Mouse (Mus musculus): ENCODE measurements around the gene Il31ra. TPM values are rescaled to one million over a fixed set of nuclear protein-coding genes. Genes with fewer than 3 reads are reported as not detected.
"Not testable (repeated sequence)": the region's sequence is repeated elsewhere in the genome, so short reads cannot be mapped to it uniquely, and the experiment has no call there.

Gene Il31ra
- polyA plus RNA-seq, 1 experiment from 2014 or later = 0.09 TPM

GRCm38 (mm10) chr13:112590254-112590653, 3.9 kb downstream of the Il31ra start:
- no peak overlapping the region for H3K4me3 ChIP-seq (replicated peaks)
- no peaks in the 10 kb centered on the region for H3K36me3 ChIP-seq
- no peaks in the 10 kb centered on the region for H3K27me3 ChIP-seq (replicated peaks)
- no peaks in the 10 kb centered on the region for H3K9me3 ChIP-seq (replicated peaks)
- H3K9ac ChIP-seq (replicated peaks) = no peak overlapping the region
- no peak overlapping the region for H3K27ac ChIP-seq (replicated peaks)
- WGBS = 82% methylated on average over 2 of the region's 2 CpGs
- H3K4me2 ChIP-seq = no peak overlapping the region
- ATAC-seq (ENCODE audit: low FRiP score) = no peak
- no peaks in the 10 kb centered on the region for H3K4me1 ChIP-seq

DNA sequence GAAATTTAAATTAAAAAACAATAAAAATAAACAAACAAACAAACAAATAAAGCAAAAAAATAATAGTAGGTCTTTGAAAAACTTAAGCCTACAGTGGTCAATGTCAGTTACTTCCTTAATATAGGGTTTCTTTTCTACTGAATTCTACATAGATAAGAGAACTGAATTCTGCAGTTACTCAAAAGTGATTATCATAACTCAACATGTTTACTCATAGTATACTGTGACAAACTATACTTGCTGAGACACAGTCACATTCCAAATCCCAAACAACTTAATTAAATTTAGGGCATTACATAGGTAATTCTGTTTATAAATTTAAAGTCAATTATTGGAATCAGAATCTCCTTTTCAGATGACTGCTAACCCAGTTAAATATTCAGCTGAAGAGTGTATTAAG, 4.5 kb downstream of the Il31ra start:
- ATAC-seq (ENCODE audit: low FRiP score) = no peak
- Histone ChIP-seq H3K4me2 (no peak overlapping the region), H3K4me3 (replicated peaks) (no peak overlapping the region), H3K9me3 (replicated peaks) (no peaks in the 10 kb centered on the region), H3K4me1 (no peaks in the 10 kb centered on the region), H3K27me3 (replicated peaks) (no peaks in the 10 kb centered on the region), H3K9ac (replicated peaks) (no peak overlapping the region), H3K36me3 (no peaks in the 10 kb centered on the region), H3K27ac (replicated peaks) (no peak overlapping the region)

GRCm38 (mm10) chr13:112584556-112585237, 9.5 kb downstream of the Il31ra start:
- ATAC-seq (ENCODE audit: low FRiP score) = no peak
- Histone ChIP-seq H3K4me2 (no peak overlapping the region), H3K27me3 (replicated peaks) (no peaks in the 10 kb centered on the region), H3K27ac (replicated peaks) (no peak overlapping the region), H3K9me3 (replicated peaks) (no peaks in the 10 kb centered on the region), H3K4me1 (peaks cover 4% of the 10 kb centered on the region; the same call in 1 of the 2 replicates), H3K4me3 (replicated peaks) (no peak overlapping the region), H3K9ac (replicated peaks) (no peak overlapping the region), H3K36me3 (no peaks in the 10 kb centered on the region)
- WGBS = 75% methylated on average over 7 of the region's 7 CpGs

DNA sequence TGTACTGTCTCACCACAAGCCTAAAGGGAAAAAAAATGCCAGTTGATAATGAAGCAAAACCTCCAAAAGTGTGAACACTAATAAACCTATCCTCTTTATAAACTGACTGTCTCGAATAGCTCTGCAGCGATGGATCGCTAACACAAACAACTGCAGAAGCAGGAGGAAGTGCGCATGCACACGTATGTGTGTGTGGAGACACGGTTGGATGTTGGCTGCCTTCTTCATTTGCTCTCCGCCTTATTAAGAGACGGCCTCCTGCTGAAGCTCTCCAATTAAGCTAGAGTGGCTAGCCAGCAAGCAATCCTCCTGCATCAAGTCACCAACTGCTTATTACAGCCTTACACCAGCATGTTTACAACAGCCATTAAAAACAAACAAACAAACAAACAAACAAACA, 11.9 kb downstream of the Il31ra start:
- no peaks in the 10 kb centered on the region for H3K9me3 ChIP-seq (replicated peaks)
- peaks cover 4% of the 10 kb centered on the region; the same call in 1 of the 2 replicates for H3K4me1 ChIP-seq
- H3K36me3 ChIP-seq = no peaks in the 10 kb centered on the region
- no peak for ATAC-seq (ENCODE audit: low FRiP score)
- no peak overlapping the region for H3K27ac ChIP-seq (replicated peaks)
- no peak overlapping the region for H3K4me2 ChIP-seq
- H3K4me3 ChIP-seq (replicated peaks) = no peak overlapping the region
- no peaks in the 10 kb centered on the region for H3K27me3 ChIP-seq (replicated peaks)
- H3K9ac ChIP-seq (replicated peaks) = no peak overlapping the region
- 72% methylated on average over 8 of the region's 8 CpGs for WGBS

GRCm38 (mm10) chr13:112581796-112582195, 12.4 kb downstream of the Il31ra start:
- Histone ChIP-seq H3K4me1 (peaks cover 4% of the 10 kb centered on the region; the same call in 1 of the 2 replicates), H3K9ac (replicated peaks) (no peak overlapping the region), H3K4me2 (no peak overlapping the region), H3K9me3 (replicated peaks) (no peaks in the 10 kb centered on the region), H3K4me3 (replicated peaks) (no peak overlapping the region), H3K27me3 (replicated peaks) (no peaks in the 10 kb centered on the region), H3K36me3 (no peaks in the 10 kb centered on the region), H3K27ac (replicated peaks) (no peak overlapping the region)
- ATAC-seq (ENCODE audit: low FRiP score) = no peak
- 66% methylated on average over 3 of the region's 3 CpGs for WGBS

DNA sequence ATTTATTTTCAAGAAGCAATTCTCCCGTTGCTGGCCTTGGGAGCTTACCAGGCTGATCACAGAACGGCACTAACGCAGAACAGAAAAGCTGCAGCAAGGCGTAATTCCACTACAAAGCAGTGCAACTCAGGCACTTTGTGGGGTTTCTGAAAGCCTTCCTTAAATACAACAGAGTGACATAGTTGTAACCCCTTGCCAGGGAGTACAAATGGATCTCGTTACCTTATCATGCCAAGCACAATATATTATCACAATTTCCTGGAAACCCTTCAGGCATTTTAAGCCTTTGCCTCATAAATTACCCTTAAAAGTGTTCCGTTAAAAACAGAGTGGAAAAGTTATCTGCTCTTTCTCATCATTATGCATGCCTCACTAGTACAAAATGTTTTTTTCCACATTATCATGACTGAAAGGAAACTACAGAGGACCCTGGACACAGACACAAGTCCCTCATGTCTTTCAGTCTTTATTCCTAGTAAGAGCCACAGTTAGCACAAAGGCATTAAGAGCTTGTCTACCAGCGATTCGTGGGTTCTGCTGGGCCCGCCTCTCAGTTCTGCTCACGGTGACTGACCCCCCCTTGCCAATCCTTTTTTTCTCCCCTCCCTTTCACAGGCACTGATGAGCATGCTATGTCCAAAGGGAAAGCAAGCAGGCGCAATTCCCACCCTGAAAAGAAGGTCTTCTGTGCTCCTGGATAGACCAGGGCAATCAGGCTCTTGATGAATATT, 13.4 kb downstream of the Il31ra start:
- Histone ChIP-seq H3K4me2 (no peak overlapping the region), H3K27ac (replicated peaks) (no peak overlapping the region), H3K4me1 (peaks cover 4% of the 10 kb centered on the region; the same call in 1 of the 2 replicates), H3K4me3 (replicated peaks) (no peak overlapping the region), H3K36me3 (no peaks in the 10 kb centered on the region), H3K9me3 (replicated peaks) (no peaks in the 10 kb centered on the region), H3K9ac (replicated peaks) (no peak overlapping the region), H3K27me3 (replicated peaks) (no peaks in the 10 kb centered on the region)
- ATAC-seq (ENCODE audit: low FRiP score) = peak; percentile 53; the same call in 1 of the 2 replicates
- 22% methylated on average over 11 of the region's 11 CpGs for WGBS

GRCm38 (mm10) chr13:112578041-112578440, 16.1 kb downstream of the Il31ra start:
- not testable (repeated sequence) for H3K4me3 ChIP-seq (replicated peaks); H3K9me3 ChIP-seq (replicated peaks); H3K9ac ChIP-seq (replicated peaks); H3K4me2 ChIP-seq; H3K27me3 ChIP-seq (replicated peaks); H3K36me3 ChIP-seq; H3K27ac ChIP-seq (replicated peaks); H3K4me1 ChIP-seq; ATAC-seq (ENCODE audit: low FRiP score)
- WGBS = 82% methylated on average over 11 of the region's 11 CpGs

GRCm38 (mm10) chr13:112573800-112574199, 20.4 kb downstream of the Il31ra start:
- no peaks in the 10 kb centered on the region for H3K9me3 ChIP-seq (replicated peaks)
- H3K9ac ChIP-seq (replicated peaks) = no peak overlapping the region
- H3K4me1 ChIP-seq = no peaks in the 10 kb centered on the region
- no peaks in the 10 kb centered on the region for H3K27me3 ChIP-seq (replicated peaks)
- H3K4me2 ChIP-seq = no peak overlapping the region
- no peaks in the 10 kb centered on the region for H3K36me3 ChIP-seq
- H3K27ac ChIP-seq (replicated peaks) = no peak overlapping the region
- ATAC-seq (ENCODE audit: low FRiP score) = no peak
- H3K4me3 ChIP-seq (replicated peaks) = no peak overlapping the region

DNA sequence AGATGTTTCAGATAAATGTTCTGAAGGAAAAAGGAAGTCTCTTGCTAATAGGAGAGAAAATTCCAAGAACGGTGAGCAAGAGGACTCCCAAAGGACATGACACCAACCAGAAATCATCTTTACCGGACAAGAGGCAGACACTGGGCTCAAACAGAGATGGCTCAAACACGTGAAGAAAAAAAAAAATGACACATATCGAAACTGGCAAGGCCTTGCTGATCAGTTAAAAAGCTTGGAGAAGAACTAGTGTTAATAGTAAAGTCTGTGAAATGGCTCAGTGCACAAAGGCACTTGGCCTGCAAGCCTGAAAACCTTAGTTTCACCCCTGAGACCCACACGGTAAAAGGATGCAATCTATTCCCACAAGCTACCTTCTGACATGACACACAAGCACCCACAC, 23.4 kb downstream of the Il31ra start:
- Histone ChIP-seq H3K27ac (replicated peaks) (no peak overlapping the region), H3K4me1 (no peaks in the 10 kb centered on the region), H3K36me3 (no peaks in the 10 kb centered on the region), H3K4me2 (no peak overlapping the region), H3K27me3 (replicated peaks) (no peaks in the 10 kb centered on the region), H3K9ac (replicated peaks) (no peak overlapping the region), H3K4me3 (replicated peaks) (no peak overlapping the region), H3K9me3 (replicated peaks) (no peaks in the 10 kb centered on the region)
- no peak for ATAC-seq (ENCODE audit: low FRiP score)
- 69% methylated on average over 5 of the region's 5 CpGs for WGBS

DNA sequence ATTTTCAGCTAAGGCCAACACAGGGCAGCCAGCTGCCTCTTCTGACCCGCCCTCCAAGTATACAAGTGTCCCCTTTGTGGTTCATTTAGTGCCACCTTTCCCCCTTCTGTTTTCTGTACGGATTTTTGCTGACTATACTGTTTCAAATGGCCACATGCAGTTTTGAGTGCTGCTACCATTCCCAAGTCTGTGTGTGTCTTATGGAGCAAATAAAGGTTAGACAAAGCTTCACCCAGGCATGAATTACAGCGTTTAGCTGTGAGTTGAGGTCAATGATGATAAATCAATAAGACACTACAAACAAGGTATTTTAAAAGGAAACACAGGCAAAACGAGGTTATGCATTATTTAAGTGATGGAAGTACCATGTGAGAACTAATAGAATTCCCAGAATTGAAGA, 24.6 kb downstream of the Il31ra start:
- 19% methylated on average over 4 of the region's 4 CpGs for WGBS
- Histone ChIP-seq H3K4me1 (no peaks in the 10 kb centered on the region), H3K9ac (replicated peaks) (no peak overlapping the region), H3K9me3 (replicated peaks) (no peaks in the 10 kb centered on the region), H3K4me2 (no peak overlapping the region), H3K36me3 (no peaks in the 10 kb centered on the region), H3K4me3 (replicated peaks) (no peak overlapping the region), H3K27me3 (replicated peaks) (no peaks in the 10 kb centered on the region), H3K27ac (replicated peaks) (no peak overlapping the region)
- ATAC-seq (ENCODE audit: low FRiP score) = no peak

GRCm38 (mm10) chr13:112560554-112561138, 33.5 kb downstream of the Il31ra start:
- Histone ChIP-seq H3K27me3 (replicated peaks) (no peaks in the 10 kb centered on the region), H3K27ac (replicated peaks) (no peak overlapping the region), H3K4me3 (replicated peaks) (no peak overlapping the region), H3K4me1 (no peaks in the 10 kb centered on the region), H3K9ac (replicated peaks) (no peak overlapping the region), H3K4me2 (no peak overlapping the region), H3K9me3 (replicated peaks) (no peaks in the 10 kb centered on the region), H3K36me3 (no peaks in the 10 kb centered on the region)
- 89% methylated on average over 6 of the region's 6 CpGs for WGBS
- no peak for ATAC-seq (ENCODE audit: low FRiP score)

GRCm38 (mm10) chr13:112556501-112556900, 37.7 kb downstream of the Il31ra start:
- no peaks in the 10 kb centered on the region for H3K4me1 ChIP-seq
- no peak overlapping the region for H3K27ac ChIP-seq (replicated peaks)
- H3K36me3 ChIP-seq = no peaks in the 10 kb centered on the region
- ATAC-seq (ENCODE audit: low FRiP score) = no peak
- H3K4me2 ChIP-seq = no peak overlapping the region
- no peaks in the 10 kb centered on the region for H3K27me3 ChIP-seq (replicated peaks)
- H3K9me3 ChIP-seq (replicated peaks) = no peaks in the 10 kb centered on the region
- WGBS = 56% methylated on average over 2 of the region's 2 CpGs
- H3K4me3 ChIP-seq (replicated peaks) = no peak overlapping the region
- H3K9ac ChIP-seq (replicated peaks) = no peak overlapping the region
